Mouse (Mus musculus) skeletal muscle tissue, adult 2 months (tissue): Measurements from ENCODE around the gene Rapsn.

Source experiments
- DNase-seq: peaks from one replicate; pipeline ENCODE4 v3.0.0-alpha.2; 2012; ENCODE audit warnings: low read depth, low spot score

Gene Rapsn

GRCm38 (mm10) chr2:91053181-91053933 lies 17.9 kb downstream of the Rapsn start:
- no peak for DNase-seq

GRCm38 (mm10) chr2:91053934-91054382 lies 18.5 kb downstream of the Rapsn start, which contains the start of gene Psmc3:
TSS of gene Psmc3 (plus strand) at chr2:91054009.
- DNase-seq = peak; percentile 88

- no peak for DNase-seq
Measured at GRCm38 (mm10) chr2:91058435-91058834, 23.0 kb downstream of the Rapsn start.

- DNase-seq = no peak
Measured at GRCm38 (mm10) chr2:91059376-91059775, 24.0 kb downstream of the Rapsn start.

- no peak for DNase-seq
Measured at GRCm38 (mm10) chr2:91060544-91061355, 25.3 kb downstream of the Rapsn start.

- no peak for DNase-seq
Measured at GRCm38 (mm10) chr2:91061849-91062481, 26.5 kb downstream of the Rapsn start.

- DNase-seq = no peak
Measured at GRCm38 (mm10) chr2:91062779-91063606, 27.6 kb downstream of the Rapsn start.

GRCm38 (mm10) chr2:91064211-91064610 lies 28.8 kb downstream of the Rapsn start:
- no peak for DNase-seq

GRCm38 (mm10) chr2:91065544-91065943 lies 30.1 kb downstream of the Rapsn start:
- no peak for DNase-seq

GRCm38 (mm10) chr2:91066455-91066854 lies 31.0 kb downstream of the Rapsn start:
- no peak for DNase-seq

- DNase-seq = no peak
Measured at GRCm38 (mm10) chr2:91068162-91068871, 32.9 kb downstream of the Rapsn start.

GRCm38 (mm10) chr2:91068872-91069165 lies 33.4 kb downstream of the Rapsn start:
- DNase-seq = no peak

GRCm38 (mm10) chr2:91069306-91070000 lies 34.0 kb downstream of the Rapsn start:
- DNase-seq = no peak

GRCm38 (mm10) chr2:91070076-91070800 lies 34.8 kb downstream of the Rapsn start, which contains the start of gene Slc39a13:
TSS of gene Slc39a13 (minus strand) at chr2:91070417.
- DNase-seq = peak; percentile 96

- no peak for DNase-seq
Measured at GRCm38 (mm10) chr2:91071059-91071458, 35.6 kb downstream of the Rapsn start.

- DNase-seq = no peak
Measured at GRCm38 (mm10) chr2:91072092-91072491, 36.7 kb downstream of the Rapsn start.

GRCm38 (mm10) chr2:91077957-91078313 lies 42.5 kb downstream of the Rapsn start:
- DNase-seq = no peak

GRCm38 (mm10) chr2:91078314-91079025 lies 43.0 kb downstream of the Rapsn start:
- no peak for DNase-seq

- DNase-seq = no peak
Measured at GRCm38 (mm10) chr2:91079026-91079384, 43.6 kb downstream of the Rapsn start.
